Comparison of ENCODE assay signal across 8 mouse cellular contexts in genomic region chrX:38514556-38514955, GRCm38 (mm10). TPM values are rescaled to one million over a fixed set of nuclear protein-coding genes. Genes with fewer than 3 reads are reported as not detected.
A peak's percentile ranks its signal among the peaks of the same experiment; 100 is the strongest.
DNase-seq lines count a peak whose midpoint lies in the region; ATAC-seq and TF ChIP-seq lines count a peak whose summit lies in the region.
"Had no signal": no experiment of that assay in that cellular context is flagged by ENCODE, and none has a peak within 500 bp of the region (broad histone marks: within the 10 kb centered on the region; RNA-seq: fewer than 3 reads in every experiment).

No protein-coding gene starts in this region.

- 1% methylated on average over 7 of the region's 7 CpGs for WGBS in intestine, embryonic 14.5 days
- 6% methylated on average over 7 of the region's 7 CpGs for whole genome bisulfite sequencing in intestine, embryonic 15.5 days
- 4% methylated on average over 7 of the region's 7 CpGs for WGBS in neural tube, embryonic 11.5 days

- no peak overlapping the region for H3K4me3 ChIP-seq in intestine, embryonic 14.5 days (ENCODE audit: low read depth, low read length)
- no peak overlapping the region for H3K4me3 ChIP-seq in intestine, embryonic 15.5 days (replicated peaks)
- H3K4me3 ChIP-seq in G1E (ENCODE audit: low read depth, low read length) = no peak overlapping the region
- H3K4me3 ChIP-seq in neural tube, embryonic 11.5 days (ENCODE audit: low read depth, low read length) = no peak overlapping the region

- H3K36me3 ChIP-seq in intestine, embryonic 14.5 days (ENCODE audit: control insufficient read depth, insufficient read depth, low read length) = no peaks in the 10 kb centered on the region
- H3K36me3 ChIP-seq in intestine, embryonic 15.5 days = no peaks in the 10 kb centered on the region
- H3K36me3 ChIP-seq in G1E (replicated peaks) = no peaks in the 10 kb centered on the region
- no peaks in the 10 kb centered on the region for H3K36me3 ChIP-seq in neural tube, embryonic 11.5 days (ENCODE audit: control insufficient read depth, insufficient read depth, low read length)

- no peak for ATAC-seq in intestine, embryonic 14.5 days (replicated peaks; ENCODE audit: low FRiP score, low TSS enrichment, low read depth)
- no peak for ATAC-seq in intestine, embryonic 15.5 days
- ATAC-seq in G1E (ENCODE audit: extremely low read depth, insufficient number of reproducible peaks, low FRiP score, poor library complexity, severe bottlenecking) = no peak
- ATAC-seq in neural tube, embryonic 11.5 days (ENCODE audit: insufficient read depth, low FRiP score, low TSS enrichment) = no peak

- no peaks in the 10 kb centered on the region for H3K9me3 ChIP-seq in intestine, embryonic 14.5 days (ENCODE audit: control insufficient read depth, low read length)
- no peaks in the 10 kb centered on the region for H3K9me3 ChIP-seq in intestine, embryonic 15.5 days
- no peaks in the 10 kb centered on the region for H3K9me3 ChIP-seq in G1E (replicated peaks)
- no peaks in the 10 kb centered on the region for H3K9me3 ChIP-seq in neural tube, embryonic 11.5 days (ENCODE audit: control insufficient read depth, low read length)

- peak; percentile 27; the same call in 1 of the 2 replicates for TF ChIP-seq CTCF in G1E (IDR thresholded peaks at IDR 0.05; ENCODE audit: low read depth, low read length)

- no peak overlapping the region for H3K27ac ChIP-seq in intestine, embryonic 14.5 days (ENCODE audit: low read depth)
- H3K27ac ChIP-seq in intestine, embryonic 15.5 days = no peak overlapping the region
- H3K27ac ChIP-seq in neural tube, embryonic 11.5 days (ENCODE audit: low read depth, low read length) = no peak overlapping the region
- H3K27ac ChIP-seq: macrophage had no signal

- DNase-seq in intestine, embryonic 14.5 days (ENCODE audit: low spot score) = peak; percentile 51
- DNase-seq in A20 (ENCODE audit: low read depth, low spot score) (peak; percentile 45), G1E (ENCODE audit: low spot score) (peak; percentile 1)
- DNase-seq in cerebellum, adult 9-10 months = peak; percentile 16
- peak; percentile 61 for DNase-seq in kidney, postnatal 10 days
- peak; percentile 21 for DNase-seq in neural tube, embryonic 11.5 days (ENCODE audit: low spot score)

- H3K9ac ChIP-seq in intestine, embryonic 14.5 days (ENCODE audit: low read length) = no peak overlapping the region
- no peak overlapping the region for H3K9ac ChIP-seq in intestine, embryonic 15.5 days
- H3K9ac ChIP-seq in neural tube, embryonic 11.5 days (ENCODE audit: low read length) = no peak overlapping the region

- no peaks in the 10 kb centered on the region for H3K4me1 ChIP-seq in intestine, embryonic 14.5 days (replicated peaks; ENCODE audit: control insufficient read depth, insufficient read depth, low read length)
- no peaks in the 10 kb centered on the region for H3K4me1 ChIP-seq in intestine, embryonic 15.5 days (replicated peaks)
- no peaks in the 10 kb centered on the region for H3K4me1 ChIP-seq in G1E (ENCODE audit: insufficient read depth, low read depth, low read length)
- H3K4me1 ChIP-seq in neural tube, embryonic 11.5 days (ENCODE audit: control insufficient read depth, insufficient read depth, low read length) = no peaks in the 10 kb centered on the region

- no peaks in the 10 kb centered on the region for H3K27me3 ChIP-seq in intestine, embryonic 14.5 days (replicated peaks; ENCODE audit: control insufficient read depth, insufficient read depth, low read length)
- H3K27me3 ChIP-seq in intestine, embryonic 15.5 days (replicated peaks) = no peaks in the 10 kb centered on the region
- H3K27me3 ChIP-seq in G1E (ENCODE audit: insufficient read depth, low read length) = no peaks in the 10 kb centered on the region
- H3K27me3 ChIP-seq in neural tube, embryonic 11.5 days (ENCODE audit: control insufficient read depth, insufficient read depth, low read length) = no peaks in the 10 kb centered on the region

- H3K4me2 ChIP-seq in intestine, embryonic 14.5 days (ENCODE audit: low read length) = no peak overlapping the region
- no peak overlapping the region for H3K4me2 ChIP-seq in intestine, embryonic 15.5 days (replicated peaks)
- H3K4me2 ChIP-seq in neural tube, embryonic 11.5 days (ENCODE audit: low read depth) = no peak overlapping the region

RNA-seq across cellular contexts. Expression of gene Lamp2, which starts 58.3 kb away (rescaled TPM):
- 131 and 144 TPM in 2 replicates for polyA plus RNA-seq in intestine, embryonic 14.5 days (2014; fragmentation: Nextera tagmentation; extraction: Ambion mirVana)
- 149 and 158 TPM in 2 replicates for polyA plus RNA-seq in intestine, embryonic 15.5 days (2015; fragmentation: Nextera tagmentation; extraction: Ambion mirVana)
- total RNA-seq in G1E (2014; fragmentation: Nextera tagmentation) = 355 and 405 TPM in 2 replicates
- total RNA-seq in G1E (2017) = 241 and 270 TPM in 2 replicates
- polyA plus RNA-seq in G1E (2012) = 6.3 and 9.3 TPM in 2 replicates
- 90.3 and 91.5 TPM in 2 replicates for polyA plus RNA-seq in neural tube, embryonic 11.5 days (2014; fragmentation: Nextera tagmentation; extraction: Ambion mirVana)

Comparison
In these comparisons a context has a peak if more than half of its experiments do, and no peak if none do; other contexts are left out.
1. DNase-seq: peak in every context shown above with its lines; median percentile 61 in kidney, postnatal 10 days; 51 in intestine, embryonic 14.5 days; 45 in A20; 21 in neural tube, embryonic 11.5 days; 16 in cerebellum, adult 9-10 months; 1 in G1E.